Mouse (Mus musculus): ENCODE measurements at regions not wholly inside any gene's neighbourhood (a gene's known extent, or its start where the extent isn't known, plus 50 kb on each side); places are given as distances from the start of the nearest gene placed in this dataset.

DNA sequence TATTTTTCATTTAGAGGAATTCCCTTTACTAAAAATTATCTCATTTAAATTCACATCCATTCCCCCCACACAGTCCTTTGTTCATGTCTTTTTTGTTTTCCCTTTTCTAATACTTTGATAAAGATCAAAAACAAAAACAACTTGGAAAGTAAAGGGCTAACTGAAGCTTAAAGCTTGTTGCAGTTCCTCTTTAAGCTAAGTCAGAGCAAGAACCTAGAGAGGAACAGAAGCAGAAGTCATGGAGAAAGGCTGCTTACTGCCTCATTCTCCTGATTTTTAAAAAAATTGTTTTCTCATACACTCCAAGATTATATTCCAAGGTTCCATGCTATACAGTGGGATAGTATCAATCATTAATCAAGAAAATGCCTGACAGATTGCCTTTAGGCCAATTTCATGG lies 116.6 kb downstream of the Rassf9 start:
- Histone ChIP-seq H3K4me1 (ENCODE audit: control insufficient read depth, insufficient read depth, insufficient read length, low read length) (no peaks in the 10 kb centered on the region), H3K27ac (replicated peaks; ENCODE audit: low read depth, low read length) (no peak overlapping the region), H3K4me3 (ENCODE audit: insufficient read depth, low read depth, low read length) (no peak overlapping the region)

DNA sequence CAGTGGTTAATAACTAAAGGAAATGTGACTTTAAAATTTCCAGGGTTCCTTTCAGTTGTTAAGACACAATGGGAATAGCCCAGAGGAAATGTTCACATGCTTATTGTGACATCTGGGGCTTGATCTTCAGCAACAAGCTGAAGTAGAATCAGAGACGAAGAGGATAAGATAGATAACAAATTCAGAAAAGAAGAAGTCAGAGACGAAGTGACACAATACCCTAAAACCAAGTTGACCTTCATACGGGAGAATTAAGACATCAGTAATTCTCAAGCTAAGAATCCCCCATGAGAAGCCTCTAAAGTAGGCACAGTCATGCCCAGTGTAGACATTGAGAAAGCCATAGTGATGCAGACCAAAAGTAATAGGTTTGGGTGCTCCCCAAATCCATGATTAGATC lies 111.9 kb downstream of the Rassf9 start:
- no peak overlapping the region for H3K27ac ChIP-seq (replicated peaks; ENCODE audit: low read depth, low read length)
- H3K4me3 ChIP-seq (ENCODE audit: insufficient read depth, low read depth, low read length): no peak overlapping the region
- H3K4me1 ChIP-seq (ENCODE audit: control insufficient read depth, insufficient read depth, insufficient read length, low read length): no peaks in the 10 kb centered on the region

DNA sequence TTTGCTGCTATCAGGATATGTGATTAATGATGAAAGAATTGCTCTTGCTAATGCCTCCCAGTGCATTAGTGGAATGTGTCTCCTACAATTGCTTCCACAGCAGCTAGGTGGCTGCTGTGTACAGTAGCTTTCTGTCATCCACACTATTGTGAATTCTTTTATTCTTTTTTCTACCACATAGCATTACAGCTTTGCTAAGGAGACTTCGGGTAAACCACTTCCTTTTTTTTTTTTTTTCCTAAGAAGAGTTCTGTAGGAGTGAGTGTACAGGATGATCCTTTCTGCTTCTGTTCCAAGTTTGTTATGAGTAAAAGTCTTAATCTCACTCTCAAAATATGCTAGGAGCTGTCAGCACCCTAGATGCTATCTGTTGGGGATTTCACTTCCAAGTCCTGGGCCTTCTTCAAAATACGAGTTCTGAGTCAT lies 110.6 kb downstream of the Rassf9 start:
- no peaks in the 10 kb centered on the region for H3K4me1 ChIP-seq (ENCODE audit: control insufficient read depth, insufficient read depth, insufficient read length, low read length)

DNA sequence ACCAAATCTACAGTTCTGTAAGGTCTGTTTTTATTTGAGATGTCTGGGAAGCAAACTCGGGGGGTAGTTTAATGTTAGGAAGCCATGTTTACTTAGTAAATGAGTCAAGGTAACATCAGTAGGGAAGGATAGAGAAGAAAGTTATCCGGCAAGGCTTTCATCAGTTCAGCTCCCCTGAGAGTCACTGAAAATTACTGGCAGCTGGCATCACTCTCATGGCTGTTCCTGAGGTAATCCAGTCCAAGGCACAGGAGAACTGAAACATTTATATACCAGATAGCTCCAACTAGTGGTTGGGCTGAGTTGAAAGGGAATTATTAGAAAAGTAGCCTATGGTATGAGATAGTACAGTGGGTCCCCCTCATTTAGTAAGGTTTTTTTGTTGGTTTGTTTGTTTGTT lies 106.7 kb downstream of the Rassf9 start:
- Histone ChIP-seq H3K4me3 (ENCODE audit: insufficient read depth, low read depth, low read length) (no peak overlapping the region), H3K27ac (replicated peaks; ENCODE audit: low read depth, low read length) (no peak overlapping the region), H3K4me1 (ENCODE audit: control insufficient read depth, insufficient read depth, insufficient read length, low read length) (no peaks in the 10 kb centered on the region)

More for the DNA sequence above, 110.6 kb downstream of the Rassf9 start:
- H3K27ac ChIP-seq (replicated peaks; ENCODE audit: low read depth, low read length): no peak overlapping the region
- H3K4me3 ChIP-seq (ENCODE audit: insufficient read depth, low read depth, low read length): no peak overlapping the region

DNA sequence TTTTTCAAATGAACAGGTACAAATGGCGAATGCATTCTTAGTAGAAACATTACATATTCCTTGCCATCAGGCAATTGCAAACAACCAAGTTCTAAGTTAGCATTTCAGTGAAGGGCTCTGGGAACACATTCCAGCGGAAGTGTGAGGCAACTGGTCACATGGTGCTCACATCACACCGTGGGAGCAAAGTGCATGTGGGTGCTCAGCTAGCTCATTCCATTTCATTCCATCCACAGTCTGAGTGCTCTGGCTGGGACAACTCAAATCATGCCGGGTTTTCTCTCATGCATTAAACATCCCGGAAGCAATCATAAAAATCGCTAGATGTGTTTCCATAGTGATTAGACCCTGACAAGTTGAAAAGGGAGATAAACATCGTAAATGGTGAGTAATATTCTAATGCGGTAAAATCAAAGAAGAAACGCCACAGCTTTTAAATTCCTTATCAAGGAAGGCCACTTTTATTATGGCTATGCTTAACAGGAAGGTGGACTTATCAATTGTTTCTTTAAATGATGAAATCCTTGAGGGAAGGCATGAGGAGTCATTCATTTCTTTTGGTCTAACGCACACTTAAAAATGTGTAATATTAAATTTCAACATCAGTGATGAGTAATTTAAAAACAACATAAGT lies 104.1 kb downstream of the Rassf9 start:
- no peak overlapping the region for H3K4me3 ChIP-seq (ENCODE audit: insufficient read depth, low read depth, low read length)

More for the DNA sequence above, 104.1 kb downstream of the Rassf9 start:
- Histone ChIP-seq H3K27ac (replicated peaks; ENCODE audit: low read depth, low read length) (no peak overlapping the region), H3K4me1 (ENCODE audit: control insufficient read depth, insufficient read depth, insufficient read length, low read length) (no peaks in the 10 kb centered on the region)

Measured in brown adipose tissue, adult 24 weeks (tissue).